Mouse (Mus musculus): Measurements from ENCODE around the gene Ltb.

The Ltb gene

DNA sequence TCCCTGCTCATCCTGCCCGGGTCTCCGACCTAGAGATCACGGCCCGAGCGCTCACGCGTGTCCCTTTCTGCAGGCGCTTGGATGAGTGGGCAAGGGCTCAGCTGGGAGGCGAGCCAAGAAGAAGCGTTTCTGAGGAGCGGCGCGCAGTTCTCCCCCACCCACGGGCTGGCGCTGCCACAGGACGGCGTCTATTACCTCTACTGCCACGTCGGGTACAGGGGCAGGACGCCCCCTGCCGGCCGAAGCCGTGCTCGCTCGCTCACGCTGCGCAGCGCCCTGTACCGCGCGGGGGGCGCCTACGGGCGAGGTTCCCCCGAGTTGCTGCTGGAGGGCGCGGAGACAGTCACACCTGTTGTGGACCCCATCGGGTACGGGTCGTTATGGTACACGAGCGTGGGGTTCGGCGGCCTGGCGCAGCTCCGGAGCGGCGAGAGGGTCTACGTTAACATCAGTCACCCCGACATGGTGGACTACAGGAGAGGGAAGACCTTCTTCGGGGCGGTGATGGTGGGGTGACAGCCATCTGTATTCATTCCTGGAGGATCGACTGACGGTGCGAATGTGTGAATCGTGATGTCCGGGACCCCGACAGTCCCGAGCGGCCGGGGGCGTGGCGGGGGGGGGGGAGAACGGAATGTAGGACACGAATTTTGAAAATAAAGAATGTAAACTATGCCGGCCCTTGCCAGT, 1.5 kb downstream of the Ltb start:
- peak; percentile 83 for DNase-seq

DNA sequence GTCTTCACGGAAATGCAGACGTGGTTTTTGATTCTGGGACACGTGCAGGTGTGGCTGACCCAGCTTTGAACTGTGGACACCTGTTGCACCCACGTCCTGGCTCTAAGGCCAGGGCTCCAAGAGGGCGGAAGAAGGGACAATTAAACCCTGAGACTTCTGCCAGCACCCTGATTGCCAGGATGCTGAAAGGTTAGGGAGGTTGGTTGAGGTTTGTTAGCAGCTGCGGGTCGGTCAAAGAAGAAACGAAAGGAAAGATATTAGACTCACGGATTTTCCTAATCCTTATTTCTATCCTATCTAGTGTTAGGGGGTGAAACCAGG, 2.0 kb downstream of the Ltb start:
- DNase-seq: no peak

- no peak for DNase-seq
Observed at GRCm38 (mm10) chr17:35197126-35197525, 2.9 kb downstream of the Ltb start.

- no peak for DNase-seq
Observed at GRCm38 (mm10) chr17:35198029-35198428, 3.8 kb downstream of the Ltb start.

DNA sequence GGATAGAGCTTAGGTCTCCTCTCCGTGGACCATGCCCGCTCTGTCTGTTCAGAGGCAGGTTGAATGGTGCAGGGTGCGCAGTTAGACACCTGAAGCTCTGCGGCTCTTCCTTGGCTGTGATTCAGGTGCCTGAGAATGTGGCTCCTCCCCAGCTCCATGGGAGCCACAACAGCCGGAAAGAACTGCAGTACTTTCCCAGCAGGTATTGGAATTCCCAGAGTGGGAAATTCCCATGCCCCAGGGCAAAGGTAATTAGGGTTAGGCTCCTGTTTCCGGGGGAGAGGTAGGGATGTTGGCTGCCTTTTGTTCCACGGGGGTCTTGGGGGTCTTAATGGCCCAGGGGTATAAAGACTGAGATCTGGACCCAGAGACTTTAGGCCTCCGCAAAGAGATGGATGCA, 4.7 kb downstream of the Ltb start:
- DNase-seq: no peak

GRCm38 (mm10) chr17:35200398-35200797, 6.2 kb downstream of the Ltb start:
- no peak for DNase-seq

- DNase-seq: no peak
Observed at GRCm38 (mm10) chr17:35201128-35201527, 6.9 kb downstream of the Ltb start.

DNA sequence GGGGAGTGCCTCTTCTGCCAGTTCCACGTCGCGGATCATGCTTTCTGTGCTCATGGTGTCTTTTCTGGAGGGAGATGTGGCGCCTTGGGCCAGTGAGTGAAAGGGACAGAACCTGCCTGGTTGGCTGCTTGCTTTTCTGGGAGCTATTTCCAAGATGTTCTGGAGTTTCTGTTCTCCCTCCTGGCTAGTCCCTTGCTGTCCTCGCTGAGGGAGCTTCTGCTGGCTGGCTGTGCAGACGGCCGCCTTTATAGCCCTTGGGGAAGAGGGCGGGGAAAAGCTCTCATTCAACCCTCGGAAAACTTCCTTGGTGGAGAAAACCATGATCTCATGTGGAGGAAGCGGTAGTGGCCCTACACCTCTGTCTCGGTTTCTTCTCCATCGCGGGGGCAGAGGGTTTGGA, 7.5 kb downstream of the Ltb start, which contains the start of gene Tnf:
Gene Tnf, minus strand, starts transcription at position 221 of the 400 bp plus-strand sequence.
- no peak for DNase-seq

GRCm38 (mm10) chr17:35202442-35202841, 8.2 kb downstream of the Ltb start:
- DNase-seq: no peak

DNA sequence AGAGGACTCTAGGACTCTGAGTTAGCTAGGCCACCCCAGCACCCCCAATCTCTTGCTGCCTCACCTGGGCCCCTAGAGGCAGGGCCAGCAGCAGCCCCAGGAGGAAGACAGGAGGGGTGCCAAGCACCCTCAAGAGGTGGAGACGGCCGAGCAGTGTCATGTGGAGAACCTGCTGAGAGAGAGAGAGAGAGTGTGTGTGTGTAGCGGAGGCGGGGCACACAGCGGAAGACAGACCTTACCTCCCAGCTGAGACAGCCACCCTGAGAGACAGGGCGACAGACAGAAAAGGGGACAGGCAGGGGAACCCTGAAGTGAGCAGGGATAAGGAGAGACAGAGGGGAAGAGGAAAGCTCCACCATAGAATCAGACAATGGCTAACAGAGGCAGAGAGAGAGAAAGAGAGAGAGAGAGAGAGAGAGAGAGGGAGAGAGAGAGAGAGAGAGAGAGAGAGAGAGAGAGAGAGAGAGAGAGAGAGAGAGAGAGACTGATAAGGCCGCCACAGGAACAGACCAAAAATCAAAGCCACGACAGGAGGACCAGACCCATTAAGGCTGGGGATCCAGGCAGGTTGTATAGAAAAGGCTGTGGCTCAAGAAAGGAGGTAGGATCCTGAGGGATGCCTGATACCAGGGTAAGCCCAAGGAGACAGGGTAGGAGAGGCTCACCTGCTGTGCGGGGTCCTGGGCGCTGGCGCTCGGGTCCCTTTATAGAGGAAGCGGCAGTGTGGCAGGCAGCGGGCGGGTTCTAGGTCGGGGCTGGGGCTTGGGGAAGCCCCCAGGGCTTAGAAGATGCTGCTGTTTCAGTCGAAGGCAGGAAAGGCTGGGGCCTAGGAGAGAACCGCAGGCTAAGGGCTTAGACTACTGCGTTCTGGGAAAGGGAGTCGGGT, 10.5 kb downstream of the Ltb start, which contains the start of gene Lta:
Gene Lta, minus strand, starts transcription at position 858 of the 886 bp plus-strand sequence.
- no peak for DNase-seq

DNA sequence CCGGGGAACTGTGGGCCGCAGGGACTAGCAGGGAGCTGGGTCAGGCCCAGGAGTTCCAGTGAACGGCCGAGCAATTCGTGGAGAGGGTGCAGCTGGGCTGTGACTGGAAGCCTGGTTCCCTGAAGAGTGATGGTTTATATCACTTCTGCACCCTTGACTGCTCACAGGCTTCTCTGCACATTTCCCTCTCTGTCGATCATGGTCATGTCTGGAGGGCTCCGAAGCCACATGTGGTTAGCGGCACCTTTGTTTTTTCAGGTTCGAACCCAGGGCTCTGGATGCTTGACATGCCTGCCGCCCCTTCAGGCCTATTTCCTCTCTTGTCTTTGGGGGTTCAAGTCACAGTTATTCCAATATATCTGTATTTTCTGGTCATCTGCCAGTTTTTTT, 11.1 kb downstream of the Ltb start:
- no peak for DNase-seq

GRCm38 (mm10) chr17:35209785-35210535, 15.7 kb downstream of the Ltb start:
- DNase-seq: no peak

DNA sequence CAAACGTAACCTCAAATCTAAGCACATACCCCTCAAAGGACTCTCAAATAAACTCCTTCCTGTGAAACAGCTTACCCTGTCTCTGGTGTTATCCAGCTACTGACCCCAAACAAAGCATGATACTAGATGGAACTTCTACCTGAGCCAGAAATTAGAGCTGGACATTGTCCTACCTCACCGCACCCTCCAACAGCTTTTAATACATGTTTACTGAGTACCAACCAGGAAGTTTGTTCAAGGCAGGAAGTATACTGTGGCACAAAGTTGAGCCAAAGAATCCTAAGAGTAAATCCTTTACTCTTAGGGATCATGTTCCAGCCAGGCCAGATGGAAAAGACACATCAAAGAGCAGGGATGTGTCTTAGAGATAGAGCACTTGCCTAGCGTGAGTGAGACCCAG, 16.4 kb downstream of the Ltb start:
- no peak for DNase-seq

GRCm38 (mm10) chr17:35213071-35213470, 18.8 kb downstream of the Ltb start:
- DNase-seq: no peak

DNA sequence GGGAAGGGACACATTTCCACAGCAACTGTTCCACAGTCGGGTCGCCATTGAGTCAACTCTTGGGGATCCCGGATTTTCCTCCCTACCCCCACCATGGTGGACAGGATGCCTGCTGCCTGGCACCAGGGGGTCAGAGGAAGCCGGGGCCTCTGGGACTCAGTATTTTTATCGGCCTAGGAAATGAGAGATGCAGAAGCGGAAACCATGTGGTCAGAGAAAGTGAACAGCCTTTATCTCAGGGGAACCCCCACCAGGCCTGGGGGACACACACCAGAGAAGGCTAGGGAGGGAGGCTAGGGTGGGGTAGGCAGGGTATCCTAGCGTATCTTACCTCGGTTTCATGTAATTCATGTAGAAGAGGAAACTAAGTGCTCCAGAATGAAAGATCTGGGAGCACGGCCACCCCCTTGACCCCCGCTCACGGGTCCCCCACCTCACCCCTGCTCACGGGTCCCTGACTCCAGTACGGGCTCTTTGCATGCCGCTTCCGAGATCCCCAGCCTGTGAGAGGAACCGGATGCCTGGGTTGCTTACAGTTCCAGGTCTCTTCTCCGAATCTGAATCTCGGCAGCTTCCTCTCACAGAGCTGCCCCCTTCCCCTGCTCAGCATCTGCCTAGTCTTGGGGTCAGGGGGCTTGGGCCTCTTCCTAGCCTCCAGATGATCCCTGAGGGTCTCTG, 24.4 kb downstream of the Ltb start:
- no peak for DNase-seq

DNA sequence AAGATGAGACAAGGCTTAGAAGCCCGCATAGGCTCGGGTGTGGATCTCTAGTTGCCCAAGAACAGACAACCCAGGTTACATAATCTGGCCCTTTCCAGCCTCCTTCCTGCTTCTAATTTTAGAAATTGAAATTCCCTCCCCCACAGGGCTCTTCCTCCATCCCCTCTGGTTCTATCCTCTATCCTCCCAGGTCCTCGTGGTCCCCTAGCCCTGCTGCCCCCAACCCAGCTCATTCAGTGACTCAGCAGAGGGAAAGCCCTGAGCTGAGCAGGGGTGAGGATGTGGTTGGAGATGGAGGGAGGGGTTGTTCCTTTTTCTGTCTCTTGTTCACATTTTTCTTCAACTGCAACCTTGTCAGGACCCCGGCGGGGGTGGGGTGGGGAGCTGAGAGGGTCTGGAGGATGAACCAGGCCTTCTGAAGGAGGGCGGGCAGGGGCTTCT, 25.4 kb downstream of the Ltb start:
- DNase-seq: no peak

DNA sequence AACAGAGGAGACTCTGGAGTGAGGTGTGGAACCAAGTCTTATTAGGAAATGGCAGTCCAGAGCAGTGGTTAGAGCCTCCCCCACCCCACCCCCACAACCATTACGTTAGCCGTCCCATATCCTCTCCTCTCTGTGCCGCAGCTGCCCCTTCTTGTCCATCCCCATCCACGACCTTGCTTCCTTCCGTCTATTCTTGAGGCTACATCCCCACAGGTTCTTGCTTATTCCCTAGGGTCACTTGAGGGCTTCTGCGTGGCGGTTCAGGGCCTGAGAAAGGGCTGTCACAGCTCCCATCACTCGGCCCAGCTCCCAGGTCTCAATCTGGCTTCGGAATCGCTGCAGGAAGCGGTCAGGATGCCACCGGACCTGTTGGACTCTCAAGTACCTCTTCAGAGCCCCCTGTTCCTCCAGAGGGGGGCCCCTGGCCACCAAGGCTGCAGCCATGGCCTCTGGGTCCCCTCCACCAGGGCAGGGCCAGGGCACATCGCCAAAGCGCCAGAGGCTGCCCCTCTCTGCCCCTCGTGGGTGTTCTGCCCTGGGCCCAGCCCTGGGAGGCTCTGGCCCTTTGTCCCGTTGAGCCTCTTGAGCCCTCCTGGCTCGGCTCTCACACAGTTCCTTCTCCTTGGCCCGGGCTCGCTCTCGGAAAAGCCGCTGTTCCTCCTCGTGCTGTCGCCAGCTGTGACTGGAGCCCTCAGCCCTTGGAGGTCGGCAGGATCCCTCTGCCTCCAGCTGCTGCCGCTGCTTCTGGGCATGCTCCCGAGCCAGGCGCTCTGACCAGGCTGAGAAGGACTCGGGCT, 26.1 kb downstream of the Ltb start, which contains the start of gene Gm16181:
Gene Gm16181, plus strand, starts transcription at position 679 of the 797 bp plus-strand sequence.
- DNase-seq: no peak

GRCm38 (mm10) chr17:35222299-35222698, 28.1 kb downstream of the Ltb start:
- no peak for DNase-seq

- no peak for DNase-seq
Observed at GRCm38 (mm10) chr17:35224641-35225040, 30.4 kb downstream of the Ltb start.

GRCm38 (mm10) chr17:35225456-35225855, 31.2 kb downstream of the Ltb start:
- no peak for DNase-seq

- no peak for DNase-seq
Observed at GRCm38 (mm10) chr17:35226561-35227046, 32.4 kb downstream of the Ltb start.

DNA sequence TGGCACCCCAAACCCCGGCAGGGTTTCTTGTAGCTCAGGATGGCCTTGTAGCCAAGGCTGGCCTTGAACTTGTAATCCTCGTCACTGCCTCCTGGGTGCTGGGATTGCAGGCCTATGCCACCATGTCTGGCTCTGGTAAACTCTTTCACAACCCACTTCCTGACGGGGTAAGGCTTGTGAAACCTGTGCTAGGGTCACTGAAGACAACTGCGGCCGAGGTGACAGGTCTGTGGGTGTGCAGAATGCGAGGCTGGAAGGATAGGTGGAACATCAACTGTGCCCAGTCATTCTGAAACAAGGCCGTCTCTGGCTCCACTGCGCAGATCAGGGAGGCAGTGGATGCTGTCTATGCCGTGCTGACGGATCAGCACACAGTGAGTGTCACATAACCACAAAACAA, 36.8 kb downstream of the Ltb start:
- no peak for DNase-seq

Data from right cerebral cortex, postnatal 25 days (tissue).